Mouse (Mus musculus) kidney, postnatal 0 days (tissue): ENCODE data around the gene Tnnt3. TPM values are rescaled to one million over a fixed set of nuclear protein-coding genes. Genes with fewer than 3 reads are reported as not detected.
A peak's percentile ranks its signal among the peaks of the same experiment; 100 is the strongest.

Experiments used
- ATAC-seq: fragments of 200-750 bp; cut with Nextera tagmentation; replicated peaks from 2 replicates; pipeline ENCODE4 v1.8.0; 2017; ENCODE audit warnings: low read depth, moderate number of reproducible peaks, moderate TSS enrichment, moderate library complexity; ENCODE audit not compliant: low FRiP score
- DNase-seq: peaks from one replicate; pipeline ENCODE4 v3.0.0-alpha.2; 2016; ENCODE audit warnings: low spot score
- H3K27ac ChIP-seq: fragments of 300-500 bp; sonication (generic); 2 replicates; pipeline ENCODE4 v1.5.1; 2014; ENCODE audit warnings: mild to moderate bottlenecking
- H3K27me3 ChIP-seq: fragments of 300-500 bp; sonication (generic); 2 replicates; pipeline ENCODE4 v1.6.1; 2014; ENCODE audit warnings: low read length, mixed read lengths; ENCODE audit not compliant: insufficient read depth
- H3K36me3 ChIP-seq: fragments of 300-500 bp; sonication (generic); 2 replicates; pipeline ENCODE4 v1.6.1; 2014; ENCODE audit warnings: low read length, mixed read lengths; ENCODE audit not compliant: insufficient read depth
- H3K4me1 ChIP-seq: fragments of 300-500 bp; sonication (generic); replicated peaks from 2 replicates; pipeline ENCODE4 v1.6.1; 2014; ENCODE audit warnings: antibody characterized with exemption, low read length, mixed read lengths; ENCODE audit not compliant: insufficient read depth
- H3K4me2 ChIP-seq: fragments of 300-500 bp; sonication (generic); 2 replicates; pipeline ENCODE4 v1.6.1; 2014; ENCODE audit warnings: mild to moderate bottlenecking, low read length, moderate library complexity, mixed read lengths
- H3K4me3 ChIP-seq: fragments of 300-500 bp; sonication (generic); replicated peaks from 2 replicates; pipeline ENCODE4 v1.5.1; 2014; ENCODE audit warnings: low read depth, low read length
- H3K9ac ChIP-seq: fragments of 300-500 bp; sonication (generic); 2 replicates; pipeline ENCODE4 v1.6.1; 2014; ENCODE audit warnings: low read depth, low read length
- H3K9me3 ChIP-seq: fragments of 300-500 bp; sonication (generic); replicated peaks from 2 replicates; pipeline ENCODE4 v1.6.1; 2016; ENCODE audit warnings: low read length, inconsistent platforms, mixed read lengths
- CTCF ChIP-seq: IDR thresholded peaks from 2 replicates; pipeline ENCODE4 v1.5.1; 2016; ENCODE audit warnings: antibody characterized with exemption, low read depth, mild to moderate bottlenecking, moderate library complexity
- WGBS: fragments of 180-500 bp; shearing (Covaris S2); extraction: QIAGEN DNeasy Blood & Tissue Kit; methylation state at CpG from one replicate; pipeline ENCODE4 v1.1.7; 2014; 5-methylcytosine and 5-hydroxymethylcytosine counted together
- polyA plus RNA-seq: library from polyadenylated mRNA; unstranded; fragments of >200 nt; fragmentation: Nextera tagmentation; extraction: Ambion mirVana; gene quantifications from 2 replicates; pipeline ENCODE4 v1.2.1, GENCODE M21; 2015

Tnnt3 gene
- polyA plus RNA-seq, 1 experiment from 2014 or later: 3.4 TPM

GRCm38 (mm10) chr7:142514048-142514447, 15.4 kb downstream of the Tnnt3 start:
- Histone ChIP-seq H3K27me3 (no peaks in the 10 kb centered on the region), H3K4me3 (no peak overlapping the region), H3K4me1 (peaks cover 15% of the 10 kb centered on the region; the same call in 1 of the 2 replicates), H3K9ac (no peak overlapping the region), H3K36me3 (no peaks in the 10 kb centered on the region), H3K27ac (no peak overlapping the region), H3K4me2 (no peak overlapping the region), H3K9me3 (no peaks in the 10 kb centered on the region)
- ATAC-seq: no peak
- 64% methylated on average over 4 of the region's 4 CpGs for WGBS
- DNase-seq: no peak
- TF ChIP-seq CTCF: no peak

GRCm38 (mm10) chr7:142516221-142516978, 17.8 kb downstream of the Tnnt3 start:
- DNase-seq (peak; percentile 76), ATAC-seq (0 out of 2 replicates have a peak, but pooled peaks have one; percentile 19)
- Histone ChIP-seq H3K27ac (peak overlapping the region; percentile 71), H3K4me1 (peaks cover 10% of the 10 kb centered on the region; the same call in 1 of the 2 replicates), H3K4me3 (no peak overlapping the region), H3K27me3 (no peaks in the 10 kb centered on the region), H3K9ac (no peak overlapping the region), H3K9me3 (no peaks in the 10 kb centered on the region), H3K36me3 (no peaks in the 10 kb centered on the region), H3K4me2 (peak overlapping the region; percentile 14; the same call in 1 of the 2 replicates)
- 33% methylated on average over 21 of the region's 21 CpGs for WGBS
- no peak for TF ChIP-seq CTCF

GRCm38 (mm10) chr7:142517531-142517930, 18.9 kb downstream of the Tnnt3 start:
- Histone ChIP-seq H3K27ac (no peak overlapping the region), H3K9me3 (no peaks in the 10 kb centered on the region), H3K4me2 (no peak overlapping the region), H3K27me3 (no peaks in the 10 kb centered on the region), H3K4me3 (no peak overlapping the region), H3K36me3 (no peaks in the 10 kb centered on the region), H3K4me1 (peaks cover 10% of the 10 kb centered on the region; the same call in 1 of the 2 replicates), H3K9ac (no peak overlapping the region)
- DNase-seq (no peak), ATAC-seq (no peak)
- WGBS: 67% methylated on average over 3 of the region's 3 CpGs
- TF ChIP-seq CTCF: no peak

GRCm38 (mm10) chr7:142520331-142520730, 21.7 kb downstream of the Tnnt3 start:
- Histone ChIP-seq H3K27ac (no peak overlapping the region), H3K4me2 (no peak overlapping the region), H3K4me3 (no peak overlapping the region), H3K9me3 (no peaks in the 10 kb centered on the region), H3K9ac (no peak overlapping the region), H3K36me3 (no peaks in the 10 kb centered on the region), H3K4me1 (peaks cover 26% of the 10 kb centered on the region), H3K27me3 (no peaks in the 10 kb centered on the region)
- ATAC-seq (no peak), DNase-seq (no peak)
- WGBS: 87% methylated on average over 4 of the region's 4 CpGs
- no peak for TF ChIP-seq CTCF

GRCm38 (mm10) chr7:142522352-142522751, 23.7 kb downstream of the Tnnt3 start:
- TF ChIP-seq CTCF: peak; percentile 76
- Histone ChIP-seq H3K36me3 (no peaks in the 10 kb centered on the region), H3K27ac (peak overlapping the region; percentile 73; the same call in 1 of the 2 replicates), H3K27me3 (no peaks in the 10 kb centered on the region), H3K4me3 (no peak overlapping the region), H3K4me1 (peaks cover 23% of the 10 kb centered on the region), H3K4me2 (no peak overlapping the region), H3K9ac (no peak overlapping the region), H3K9me3 (no peaks in the 10 kb centered on the region)
- no peak for ATAC-seq
- WGBS: 25% methylated on average over 4 of the region's 4 CpGs
- DNase-seq: peak; percentile 84

- no peaks in the 10 kb centered on the region for H3K27me3 ChIP-seq
- peak overlapping the region; percentile 29 for H3K4me2 ChIP-seq
- peak overlapping the region; percentile 73 for H3K27ac ChIP-seq
- peaks cover 23% of the 10 kb centered on the region for H3K4me1 ChIP-seq
- WGBS: 9% methylated on average over 17 of the region's 17 CpGs
- no peak overlapping the region for H3K4me3 ChIP-seq
- peak; percentile 76 for DNase-seq
- no peaks in the 10 kb centered on the region for H3K36me3 ChIP-seq
- H3K9me3 ChIP-seq: no peaks in the 10 kb centered on the region
- H3K9ac ChIP-seq: no peak overlapping the region; the same call in 1 of the 2 replicates
- no peak for TF ChIP-seq CTCF
- ATAC-seq: no peak
Observed at GRCm38 (mm10) chr7:142523200-142523990, 24.8 kb downstream of the Tnnt3 start.
